Mouse (Mus musculus) olfactory bulb, adult 2 months (tissue): ENCODE results near the gene Pttg1.

Experiments
- CTCF ChIP-seq: fragments of 200-500 bp; IDR thresholded peaks from 2 replicates; pipeline ENCODE4 v1.5.1; 2012; ENCODE audit warnings: low read depth, mild to moderate bottlenecking, low read length, moderate library complexity; ENCODE audit not compliant: insufficient read depth
- POLR2A ChIP-seq: fragments of 200-500 bp; IDR thresholded peaks from 2 replicates; pipeline ENCODE4 v1.6.1; 2012; ENCODE audit warnings: mild to moderate bottlenecking, low read depth, low read length, moderate library complexity; ENCODE audit not compliant: insufficient read depth

- TF ChIP-seq CTCF = no peak
- TF ChIP-seq POLR2A = no peak
Observed at GRCm38 (mm10) chr11:43424386-43424785, 1.7 kb downstream of the Pttg1 start.
